Mouse (Mus musculus): ENCODE measurements around the gene Olfr1101. TPM values are rescaled to one million over a fixed set of nuclear protein-coding genes. Genes with fewer than 3 reads are reported as not detected.

Gene Olfr1101
- not detected in 2 replicates for polyA plus RNA-seq (2012; rRNA removed)

DNA sequence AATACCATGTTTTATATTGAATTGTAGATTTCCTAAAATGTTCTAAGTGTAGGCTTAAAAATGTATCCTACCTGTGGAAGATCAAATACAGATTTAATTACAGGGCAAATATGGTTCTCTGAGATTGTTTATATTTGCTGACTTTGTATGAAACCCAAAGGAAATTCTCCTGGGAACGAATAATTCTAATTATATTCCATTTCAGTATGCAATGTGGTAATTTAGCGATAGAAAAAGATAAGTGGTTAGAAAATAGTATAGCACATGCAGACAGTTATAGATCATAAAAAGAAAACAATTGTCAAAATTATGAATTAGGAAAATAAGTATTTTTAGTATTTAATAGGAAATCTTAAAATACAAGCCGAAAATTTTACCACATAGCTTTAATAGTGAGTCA lies at the start of gene Olfr1101:
TSS of gene Olfr1101 (minus strand) at position 101 of the 400 bp plus-strand sequence.
- no peak within 1 kb of the TSS for H3K4me3 ChIP-seq (ENCODE audit: extremely low read depth, insufficient read depth, insufficient read length)
- no peaks in the 10 kb centered on the region for H3K27me3 ChIP-seq (ENCODE audit: control insufficient read depth, insufficient read depth, low read length)
- TF ChIP-seq CTCF (IDR thresholded peaks at IDR 0.05; ENCODE audit: extremely low read depth, insufficient read depth, insufficient read length, insufficient replicate concordance), result no peak
- no peak for TF ChIP-seq POLR2A (IDR thresholded peaks at IDR 0.05; ENCODE audit: low read depth, low read length)
- DNase-seq (ENCODE audit: low read depth in 1 of 2, low spot score in 2 of 2), result no peak
- WGBS, result 75% methylated on average over 3 of the region's 3 CpGs
- no peaks in the 10 kb centered on the region for H3K4me1 ChIP-seq (ENCODE audit: control insufficient read depth, insufficient read depth, insufficient read length)
- no peaks in the 10 kb centered on the region for H3K36me3 ChIP-seq (ENCODE audit: control insufficient read depth, insufficient read depth, low read length)
- no peak within 1 kb of the TSS for H3K27ac ChIP-seq (ENCODE audit: insufficient read depth, low read length)

DNA sequence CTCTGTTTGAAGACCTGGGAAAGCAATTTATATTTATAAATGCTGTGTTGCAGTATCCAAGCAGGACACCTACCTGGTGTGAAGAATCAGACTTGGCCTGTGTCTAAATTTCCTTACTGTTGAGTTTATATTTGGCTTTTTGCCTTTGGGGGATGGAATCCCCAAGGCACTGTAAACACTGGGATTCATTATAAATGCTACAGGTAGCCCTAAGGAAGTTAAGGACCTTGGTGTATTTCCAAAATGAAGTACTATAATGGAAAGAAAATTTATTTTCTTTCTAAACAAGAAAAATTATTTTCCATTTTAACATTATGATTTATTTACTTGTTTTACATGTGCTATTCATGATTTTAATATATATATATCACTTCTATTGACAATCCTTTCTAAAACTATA lies 45.4 kb upstream of the Olfr1101 start, which contains the start of gene Olfr1105:
TSS of gene Olfr1105 (minus strand) at position 101 of the 400 bp plus-strand sequence.
- Histone ChIP-seq H3K4me1 (ENCODE audit: control insufficient read depth, insufficient read depth, insufficient read length) (no peaks in the 10 kb centered on the region), H3K36me3 (ENCODE audit: control insufficient read depth, insufficient read depth, low read length) (no peaks in the 10 kb centered on the region), H3K27me3 (ENCODE audit: control insufficient read depth, insufficient read depth, low read length) (no peaks in the 10 kb centered on the region), H3K4me3 (ENCODE audit: extremely low read depth, insufficient read depth, insufficient read length) (no peak within 1 kb of the TSS), H3K27ac (ENCODE audit: insufficient read depth, low read length) (no peak within 1 kb of the TSS)
- TF ChIP-seq POLR2A (IDR thresholded peaks at IDR 0.05; ENCODE audit: low read depth, low read length) (no peak), CTCF (IDR thresholded peaks at IDR 0.05; ENCODE audit: extremely low read depth, insufficient read depth, insufficient read length, insufficient replicate concordance) (no peak)
- no peak for DNase-seq (ENCODE audit: low read depth in 1 of 2, low spot score in 2 of 2)

- no peaks in the 10 kb centered on the region for H3K27me3 ChIP-seq (ENCODE audit: control insufficient read depth, insufficient read depth, low read length)
- WGBS, result 78% methylated on average over 1 of the region's 1 CpGs
- TF ChIP-seq POLR2A (IDR thresholded peaks at IDR 0.05; ENCODE audit: low read depth, low read length) (no peak), CTCF (IDR thresholded peaks at IDR 0.05; ENCODE audit: extremely low read depth, insufficient read depth, insufficient read length, insufficient replicate concordance) (no peak)
- H3K36me3 ChIP-seq (ENCODE audit: control insufficient read depth, insufficient read depth, low read length), result no peaks in the 10 kb centered on the region
- H3K4me1 ChIP-seq (ENCODE audit: control insufficient read depth, insufficient read depth, insufficient read length), result no peaks in the 10 kb centered on the region
- no peak for DNase-seq (ENCODE audit: low read depth in 1 of 2, low spot score in 2 of 2)
- no peak within 1 kb of the TSS for H3K27ac ChIP-seq (ENCODE audit: insufficient read depth, low read length)
- no peak within 1 kb of the TSS for H3K4me3 ChIP-seq (ENCODE audit: extremely low read depth, insufficient read depth, insufficient read length)
Observed at GRCm38 (mm10) chr2:87026980-87027379, 36.0 kb upstream of the Olfr1101 start, which contains the start of gene Olfr1104. Olfr1104 (minus strand) TSS chr2:87027080.

GRCm38 (mm10) chr2:86998098-86998497 lies 7.1 kb upstream of the Olfr1101 start, which contains the start of gene Olfr1102:
Olfr1102 (plus strand) TSS chr2:86998398.
- no peak within 1 kb of the TSS for H3K4me3 ChIP-seq (ENCODE audit: extremely low read depth, insufficient read depth, insufficient read length)
- DNase-seq (ENCODE audit: low read depth in 1 of 2, low spot score in 2 of 2), result no peak

DNA sequence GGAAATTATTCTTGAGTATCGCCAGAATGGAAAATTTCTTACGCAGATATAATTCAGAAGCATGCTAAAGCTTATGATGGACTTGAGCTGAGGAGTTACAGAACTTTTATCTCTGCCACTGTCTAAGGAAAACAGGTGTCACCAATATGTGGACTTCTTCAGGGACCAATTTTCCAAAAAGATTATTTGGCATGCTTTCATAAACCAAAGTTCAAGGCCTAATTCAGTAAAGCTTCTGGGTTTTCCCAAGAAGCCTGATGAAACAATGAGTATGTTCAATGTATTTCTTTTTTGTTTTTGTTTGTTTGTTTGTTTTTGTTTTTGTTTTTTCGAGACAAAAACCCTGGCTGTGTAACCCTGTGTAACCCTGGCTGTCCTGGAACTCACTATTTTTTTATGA lies 11.2 kb downstream of the Olfr1101 start, which contains the start of gene Olfr1100:
TSS of gene Olfr1100 (minus strand) at position 101 of the 400 bp plus-strand sequence.
- no peak within 1 kb of the TSS for H3K27ac ChIP-seq (ENCODE audit: insufficient read depth, low read length)
- DNase-seq (ENCODE audit: low read depth in 1 of 2, low spot score in 2 of 2), result no peak
- H3K36me3 ChIP-seq (ENCODE audit: control insufficient read depth, insufficient read depth, low read length), result no peaks in the 10 kb centered on the region
- TF ChIP-seq CTCF (IDR thresholded peaks at IDR 0.05; ENCODE audit: extremely low read depth, insufficient read depth, insufficient read length, insufficient replicate concordance) (no peak), POLR2A (IDR thresholded peaks at IDR 0.05; ENCODE audit: low read depth, low read length) (no peak)
- H3K4me3 ChIP-seq (ENCODE audit: extremely low read depth, insufficient read depth, insufficient read length), result no peak within 1 kb of the TSS
- H3K27me3 ChIP-seq (ENCODE audit: control insufficient read depth, insufficient read depth, low read length), result no peaks in the 10 kb centered on the region
- 71% methylated on average over 3 of the region's 3 CpGs for WGBS
- no peaks in the 10 kb centered on the region for H3K4me1 ChIP-seq (ENCODE audit: control insufficient read depth, insufficient read depth, insufficient read length)

More at GRCm38 (mm10) chr2:86998098-86998497, 7.1 kb upstream of the Olfr1101 start, which contains the start of gene Olfr1102:
- no peaks in the 10 kb centered on the region for H3K36me3 ChIP-seq (ENCODE audit: control insufficient read depth, insufficient read depth, low read length)
- no peak within 1 kb of the TSS for H3K27ac ChIP-seq (ENCODE audit: insufficient read depth, low read length)
- H3K4me1 ChIP-seq (ENCODE audit: control insufficient read depth, insufficient read depth, insufficient read length), result no peaks in the 10 kb centered on the region
- TF ChIP-seq POLR2A (IDR thresholded peaks at IDR 0.05; ENCODE audit: low read depth, low read length) (no peak), CTCF (IDR thresholded peaks at IDR 0.05; ENCODE audit: extremely low read depth, insufficient read depth, insufficient read length, insufficient replicate concordance) (no peak)
- H3K27me3 ChIP-seq (ENCODE audit: control insufficient read depth, insufficient read depth, low read length), result no peaks in the 10 kb centered on the region

- DNase-seq (ENCODE audit: low read depth in 1 of 2, low spot score in 2 of 2), result no peak
- Histone ChIP-seq H3K27me3 (ENCODE audit: control insufficient read depth, insufficient read depth, low read length) (no peaks in the 10 kb centered on the region), H3K27ac (ENCODE audit: insufficient read depth, low read length) (no peak within 1 kb of the TSS), H3K36me3 (ENCODE audit: control insufficient read depth, insufficient read depth, low read length) (no peaks in the 10 kb centered on the region), H3K4me1 (ENCODE audit: control insufficient read depth, insufficient read depth, insufficient read length) (no peaks in the 10 kb centered on the region), H3K4me3 (ENCODE audit: extremely low read depth, insufficient read depth, insufficient read length) (no peak within 1 kb of the TSS)
- TF ChIP-seq CTCF (IDR thresholded peaks at IDR 0.05; ENCODE audit: extremely low read depth, insufficient read depth, insufficient read length, insufficient replicate concordance), result no peak
- TF ChIP-seq POLR2A (IDR thresholded peaks at IDR 0.05; ENCODE audit: low read depth, low read length), result no peak
- 77% methylated on average over 1 of the region's 1 CpGs for WGBS
Observed at GRCm38 (mm10) chr2:86960593-86960992, 30.4 kb downstream of the Olfr1101 start, which contains the start of gene Olfr1099. Olfr1099 (minus strand) TSS chr2:86960693.

Other genes with a start within 250 kb of the Olfr1101 start
- gene Olfr1090, start 232.2 kb downstream of the Olfr1101 start, polyA plus RNA-seq (2012; rRNA removed), result not detected in 2 replicates
- not detected in 2 replicates for gene Olfr1093, start 208.7 kb downstream of the Olfr1101 start, polyA plus RNA-seq (2012; rRNA removed)
- not detected in 2 replicates for gene Olfr141, start 181.2 kb downstream of the Olfr1101 start, polyA plus RNA-seq (2012; rRNA removed)
- not detected in 2 replicates for gene Olfr1094, start 166.6 kb downstream of the Olfr1101 start, polyA plus RNA-seq (2012; rRNA removed)
- gene Olfr1095, start 139.5 kb downstream of the Olfr1101 start, polyA plus RNA-seq (2012; rRNA removed), result not detected in 2 replicates
- gene Gm13723, start 116.4 kb downstream of the Olfr1101 start, polyA plus RNA-seq (2012; rRNA removed), result not detected in 2 replicates
- gene Olfr1097, start 99.0 kb downstream of the Olfr1101 start, polyA plus RNA-seq (2012; rRNA removed), result not detected in 2 replicates
- not detected in 2 replicates for gene Olfr1098, start 66.7 kb downstream of the Olfr1101 start, polyA plus RNA-seq (2012; rRNA removed)
- not detected in 2 replicates for gene Olfr1099, start 30.5 kb downstream of the Olfr1101 start, polyA plus RNA-seq (2012; rRNA removed)
- gene Olfr1100, start 11.3 kb downstream of the Olfr1101 start, polyA plus RNA-seq (2012; rRNA removed), result not detected in 2 replicates
- gene Olfr1102, start 7.2 kb upstream of the Olfr1101 start, polyA plus RNA-seq (2012; rRNA removed), result not detected in 2 replicates
- gene Olfr1104, start 35.9 kb upstream of the Olfr1101 start, polyA plus RNA-seq (2012; rRNA removed), result not detected in 2 replicates
- gene Olfr1105, start 45.3 kb upstream of the Olfr1101 start, polyA plus RNA-seq (2012; rRNA removed), result not detected in 2 replicates
- not detected in 2 replicates for gene Olfr1106, start 61.1 kb upstream of the Olfr1101 start, polyA plus RNA-seq (2012; rRNA removed)
- gene Olfr1107, start 84.6 kb upstream of the Olfr1101 start, polyA plus RNA-seq (2012; rRNA removed), result not detected in 2 replicates
- gene Olfr1109, start 104.8 kb upstream of the Olfr1101 start, polyA plus RNA-seq (2012; rRNA removed), result not detected in 2 replicates
- not detected in 2 replicates for gene Olfr259, start 123.3 kb upstream of the Olfr1101 start, polyA plus RNA-seq (2012; rRNA removed)
- gene Olfr1110, start 149.1 kb upstream of the Olfr1101 start, polyA plus RNA-seq (2012; rRNA removed), result not detected in 2 replicates
- not detected in 2 replicates for gene Olfr1111, start 161.4 kb upstream of the Olfr1101 start, polyA plus RNA-seq (2012; rRNA removed)
- gene Olfr1112, start 196.6 kb upstream of the Olfr1101 start, polyA plus RNA-seq (2012; rRNA removed), result not detected in 2 replicates
- not detected in 2 replicates for gene Olfr1113, start 217.7 kb upstream of the Olfr1101 start, polyA plus RNA-seq (2012; rRNA removed)

Data from spleen, adult 2 months (tissue).